Mouse (Mus musculus): ENCODE measurements around the gene Tmc6.
"Not testable (repeated sequence)": the region's sequence is repeated elsewhere in the genome, so short reads cannot be mapped to it uniquely, and the experiment has no call there.

The Tmc6 gene

GRCm38 (mm10) chr11:117810401-117811046, 28.5 kb upstream of the Tmc6 start:
- peak; percentile 78 to 86 for DNase-seq (ENCODE audit: low spot score in 2 of 2)

DNA sequence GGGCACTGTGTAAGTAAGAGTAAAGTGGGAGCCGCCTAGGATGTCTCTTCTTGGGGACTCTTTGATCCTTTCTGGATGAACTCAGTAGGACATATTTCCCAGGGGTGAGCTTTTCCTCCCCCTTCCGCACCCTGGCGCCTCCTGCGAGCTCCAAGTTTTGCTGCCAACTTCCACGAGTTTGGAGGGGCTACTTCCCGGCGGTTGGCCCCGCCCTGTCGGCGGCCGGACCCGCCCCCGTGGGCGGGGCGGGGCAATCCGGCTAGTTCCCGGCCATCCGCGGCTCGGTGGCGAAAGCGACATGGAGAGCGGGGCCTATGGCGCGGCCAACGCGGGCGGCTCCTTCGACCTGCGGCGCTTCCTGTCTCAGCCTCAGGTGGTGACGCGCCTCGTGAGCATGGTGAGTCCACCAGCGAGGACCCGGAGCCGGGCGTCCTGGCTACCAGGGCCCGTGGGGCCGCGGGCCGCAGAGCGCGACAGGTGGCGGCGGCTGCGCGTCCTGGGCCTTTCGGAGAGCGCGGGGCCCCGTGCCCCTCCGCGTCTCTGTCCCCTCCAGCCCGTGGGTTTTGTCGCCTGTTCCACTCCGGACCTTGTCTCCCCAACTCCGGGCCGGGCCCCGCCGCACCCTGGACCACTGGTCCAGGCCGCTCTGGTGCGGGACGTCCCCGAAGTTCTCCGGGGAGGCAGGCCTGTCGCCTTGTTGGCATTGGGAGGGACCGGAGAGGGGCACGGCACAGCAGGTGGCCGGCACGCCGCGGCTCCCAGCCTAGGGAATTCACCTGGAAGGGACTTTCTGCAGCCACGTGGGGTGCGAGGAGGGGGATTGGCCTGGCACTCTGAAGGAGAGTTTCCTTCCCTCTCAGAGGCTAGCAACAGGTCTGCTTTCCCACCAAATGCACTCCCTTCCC, 27.7 kb upstream of the Tmc6 start, which contains the start of the genes Gm20708 and Syngr2:
TSS of gene Gm20708 (plus strand) at position 262 of the 905 bp plus-strand sequence.
TSS of gene Syngr2 (plus strand) at position 262 of the 905 bp plus-strand sequence.
- DNase-seq (ENCODE audit: low spot score in 2 of 2), result peak; percentile 66 to 72

- DNase-seq (ENCODE audit: low spot score in 2 of 2), result no peak
Measured at GRCm38 (mm10) chr11:117806781-117807180, 24.8 kb upstream of the Tmc6 start.

GRCm38 (mm10) chr11:117803166-117803688, 21.2 kb upstream of the Tmc6 start:
- DNase-seq (ENCODE audit: low spot score in 2 of 2), result no peak

DNA sequence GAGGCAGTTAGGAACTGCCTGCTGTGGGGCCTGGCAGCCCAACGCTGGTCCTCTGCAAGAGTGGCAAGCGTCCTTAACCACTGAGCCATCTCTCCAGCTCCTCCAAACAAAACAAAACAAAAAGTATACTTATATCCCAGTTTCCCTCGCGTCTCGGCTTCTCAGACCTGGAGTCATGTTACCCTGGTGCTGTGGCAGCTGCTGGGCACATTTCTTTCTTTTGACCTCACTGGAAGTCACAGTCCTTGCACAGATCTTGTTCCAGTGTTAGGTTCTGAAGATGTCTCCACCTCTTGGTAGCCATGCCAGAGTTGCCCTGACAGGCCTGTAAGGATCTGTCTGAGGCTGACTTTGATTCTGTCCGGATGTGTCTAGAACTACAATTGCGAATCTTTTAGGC, 19.7 kb upstream of the Tmc6 start:
- DNase-seq (ENCODE audit: low spot score in 2 of 2), result no peak

DNA sequence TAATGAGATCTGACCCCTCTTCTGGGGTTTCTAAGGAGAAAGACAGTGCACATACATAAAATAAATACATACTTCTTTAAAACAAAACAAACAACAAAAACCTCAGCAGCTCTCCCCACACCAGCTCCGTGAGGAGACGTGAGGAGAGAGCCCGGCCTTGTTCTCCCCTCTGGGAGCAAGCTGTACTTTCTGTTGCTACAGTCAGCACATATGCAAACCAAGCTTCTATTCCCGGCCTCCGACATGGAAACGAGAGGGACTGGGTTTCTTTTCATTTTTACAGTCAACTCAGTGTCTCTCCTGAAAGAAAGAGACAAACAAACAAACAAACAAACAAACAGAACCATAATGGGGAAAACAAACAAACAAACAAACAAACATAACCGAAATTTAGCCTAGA, 18.0 kb upstream of the Tmc6 start:
- DNase-seq (ENCODE audit: low spot score in 2 of 2), result no peak

- DNase-seq (ENCODE audit: low spot score in 2 of 2), result no peak
Measured at GRCm38 (mm10) chr11:117799174-117799573, 17.2 kb upstream of the Tmc6 start.

DNA sequence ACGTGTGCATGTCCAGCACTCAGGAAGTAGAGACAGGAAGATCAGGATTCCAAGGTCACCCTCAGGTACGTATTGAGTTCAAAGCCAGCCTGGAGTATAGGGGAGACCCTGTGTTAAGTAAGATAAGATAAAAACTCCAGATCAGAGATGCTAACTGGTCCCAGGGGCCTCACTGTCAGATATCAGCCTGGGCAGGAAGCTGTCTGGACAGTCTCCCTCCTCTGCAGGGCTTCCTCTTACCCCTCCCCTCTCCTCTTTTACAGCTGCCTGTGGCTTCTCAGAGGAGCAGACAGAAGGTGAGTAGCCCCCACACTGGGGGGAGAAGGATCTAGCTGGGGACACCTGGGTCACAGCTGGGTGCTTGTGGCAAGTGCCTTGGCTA, 16.2 kb upstream of the Tmc6 start:
- no peak for DNase-seq (ENCODE audit: low spot score in 2 of 2)

DNA sequence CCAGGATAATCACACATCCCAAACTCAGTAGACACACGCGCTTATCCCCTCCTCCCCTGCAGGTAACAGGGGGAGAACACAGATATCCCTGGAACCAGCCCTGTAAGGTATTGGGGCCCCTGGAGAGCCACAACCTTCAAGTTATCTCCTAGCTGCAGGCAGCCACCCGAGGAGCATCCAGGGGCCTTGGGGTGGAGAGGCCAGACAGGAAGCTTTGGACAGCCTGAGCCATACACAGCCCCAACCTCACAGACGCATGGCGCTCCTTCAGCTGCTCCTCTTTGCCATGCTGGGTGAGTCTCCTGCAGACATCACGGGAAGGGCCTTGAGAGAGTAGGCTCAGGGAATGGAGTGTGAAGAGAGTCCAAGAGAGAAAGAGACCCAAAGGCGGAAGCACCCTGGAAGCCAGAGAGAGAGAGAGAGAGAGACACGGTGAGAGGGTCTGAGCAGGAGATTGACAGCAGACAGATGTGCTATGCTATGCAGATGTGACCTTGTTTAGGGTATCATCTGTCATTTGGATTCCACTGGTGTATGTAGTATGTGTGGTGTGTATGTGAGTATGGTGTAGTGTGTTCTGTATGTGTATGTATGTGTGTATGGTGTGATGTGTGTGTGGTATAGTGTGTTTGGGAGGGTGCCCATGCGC, 15.6 kb upstream of the Tmc6 start, which contains the start of gene 6030468B19Rik:
TSS of gene 6030468B19Rik (plus strand) at position 150 of the 649 bp plus-strand sequence.
- no peak for DNase-seq (ENCODE audit: low spot score in 2 of 2)

GRCm38 (mm10) chr11:117796954-117797353, 15.0 kb upstream of the Tmc6 start:
- DNase-seq (ENCODE audit: low spot score in 2 of 2), result no peak

DNA sequence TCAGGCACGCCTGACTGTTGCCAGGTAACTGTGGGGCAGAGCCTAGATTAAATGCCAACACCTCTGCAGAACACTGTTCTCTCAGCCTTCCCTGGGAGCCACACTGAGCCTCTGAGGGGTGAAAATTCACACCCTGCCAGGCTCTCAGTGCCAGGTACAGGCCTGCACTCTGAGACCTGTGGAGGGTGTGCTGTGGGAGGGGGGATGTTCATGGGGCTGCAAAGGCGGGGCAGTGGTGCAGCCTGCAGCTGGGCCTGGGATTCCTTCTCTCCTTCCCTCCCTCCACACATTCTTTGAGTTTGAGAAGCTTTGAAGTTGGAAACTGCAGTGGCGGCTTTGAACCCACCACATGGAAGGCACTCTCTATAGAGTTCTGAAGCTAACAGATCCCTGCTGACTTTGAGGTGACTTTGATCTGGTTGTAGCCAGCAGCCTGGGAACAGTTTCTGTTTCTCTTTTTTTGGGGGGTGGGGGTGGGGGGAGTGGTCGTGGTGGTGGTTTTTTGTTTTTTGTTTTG, 12.1 kb upstream of the Tmc6 start:
- no peak for DNase-seq (ENCODE audit: low spot score in 2 of 2)

DNA sequence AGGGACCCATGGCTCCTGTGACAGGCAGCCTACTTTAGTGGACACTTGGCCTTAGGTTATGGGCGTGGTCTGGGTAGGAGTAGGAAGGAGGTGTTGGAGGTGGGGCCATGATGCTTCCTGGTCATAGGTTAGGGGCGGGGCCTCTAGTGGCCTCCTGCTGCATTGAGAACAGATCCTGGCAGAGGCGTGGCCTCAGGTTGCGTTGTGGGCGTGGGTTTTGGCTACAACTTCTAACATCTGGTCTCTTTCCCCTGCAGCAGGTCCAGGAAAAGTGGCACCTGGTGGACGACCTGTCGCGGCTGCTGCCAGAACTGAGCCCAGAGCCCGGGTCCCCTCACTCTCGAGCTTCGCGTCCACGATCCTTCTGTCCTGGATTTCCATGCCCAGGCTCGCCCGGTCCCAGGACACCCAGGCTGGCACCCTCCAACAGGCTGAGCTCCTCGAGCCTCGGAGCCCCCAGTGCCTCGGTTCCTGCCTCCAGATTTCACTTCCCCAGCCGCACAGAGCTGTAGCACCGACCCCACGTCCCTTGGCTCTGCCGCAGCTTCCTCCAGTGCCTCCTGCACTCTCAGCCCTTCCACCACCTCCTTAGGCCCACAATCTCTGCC, 10.4 kb upstream of the Tmc6 start:
- peak; percentile 62 to 80 for DNase-seq (ENCODE audit: low spot score in 2 of 2)

GRCm38 (mm10) chr11:117791441-117791761, 9.4 kb upstream of the Tmc6 start:
- no peak for DNase-seq (ENCODE audit: low spot score in 2 of 2)

DNA sequence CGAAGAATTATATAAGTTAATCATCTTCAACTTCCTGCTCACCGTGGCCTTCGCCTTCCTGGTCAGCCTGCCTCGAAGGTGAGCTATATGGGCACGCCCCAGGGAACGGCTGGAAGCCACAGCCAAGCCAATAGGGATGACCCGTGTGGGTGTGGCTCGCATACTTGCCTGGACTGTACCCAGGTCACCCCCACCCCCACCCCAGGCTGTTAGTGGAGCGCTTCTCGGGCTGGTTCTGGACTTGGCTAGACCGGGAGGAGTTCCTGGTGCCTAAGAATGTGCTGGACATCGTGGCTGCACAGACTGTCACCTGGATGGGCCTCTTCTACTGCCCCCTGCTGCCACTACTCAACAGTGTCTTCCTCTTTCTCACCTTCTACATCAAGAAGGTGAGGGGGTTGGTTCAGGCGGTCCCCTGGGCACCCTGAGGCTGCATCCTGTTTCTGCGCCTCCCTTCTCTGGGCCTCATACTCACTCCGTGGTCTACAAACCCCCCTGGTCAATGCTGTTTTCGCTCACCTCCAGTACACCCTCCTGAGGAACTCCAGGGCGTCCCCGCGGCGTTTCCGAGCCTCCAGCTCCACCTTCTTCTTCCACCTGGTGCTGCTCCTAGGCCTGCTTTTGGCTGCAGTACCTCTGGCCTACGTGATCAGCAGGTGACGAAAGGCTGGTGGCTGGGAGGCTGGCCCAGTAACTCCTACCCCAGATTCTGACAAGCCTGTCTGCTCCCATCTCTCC, 8.9 kb upstream of the Tmc6 start:
- DNase-seq (ENCODE audit: low spot score in 2 of 2), result peak; percentile 55 to 70

DNA sequence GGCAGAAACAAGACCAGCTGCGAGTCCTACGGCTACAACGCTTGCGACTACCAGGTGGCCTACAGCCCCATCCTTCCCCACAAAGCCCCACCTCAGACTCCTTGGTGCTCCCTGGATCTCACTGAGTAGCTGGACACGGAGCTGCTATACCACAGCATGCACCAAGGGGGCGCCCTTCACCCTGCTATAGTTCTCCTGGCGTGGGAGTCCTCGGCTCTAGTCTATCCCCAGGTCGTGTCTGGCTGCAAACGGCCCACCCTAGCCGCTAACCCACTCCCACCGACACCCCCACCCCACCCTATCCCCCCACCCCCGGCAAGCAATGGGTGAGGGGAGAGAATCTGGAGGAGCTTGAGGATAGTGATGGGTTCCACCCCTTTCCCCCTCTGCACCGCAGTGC, 8.3 kb upstream of the Tmc6 start:
- DNase-seq (ENCODE audit: low spot score in 2 of 2), result peak; percentile 60 to 73

DNA sequence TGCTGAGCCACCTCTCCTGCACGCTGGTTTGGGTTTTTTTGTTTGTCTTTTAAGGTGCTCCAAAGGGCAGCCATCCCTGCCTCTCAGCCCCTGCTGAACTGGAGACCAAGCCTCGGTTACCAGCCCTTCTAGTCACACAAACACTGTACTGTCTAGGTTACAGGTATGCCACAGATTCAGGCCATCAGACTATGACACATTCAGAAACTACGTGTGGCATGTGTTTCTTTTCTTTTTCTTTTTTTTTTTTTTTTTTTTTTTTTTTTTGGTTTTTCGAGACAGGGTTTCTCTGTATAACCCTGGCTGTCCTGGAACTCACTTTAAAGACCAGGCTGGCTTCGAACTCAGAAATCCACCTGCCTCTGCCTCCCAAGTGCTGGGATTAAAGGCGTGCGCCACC, 6.5 kb upstream of the Tmc6 start:
- not testable (repeated sequence) for DNase-seq (ENCODE audit: low spot score in 2 of 2)

DNA sequence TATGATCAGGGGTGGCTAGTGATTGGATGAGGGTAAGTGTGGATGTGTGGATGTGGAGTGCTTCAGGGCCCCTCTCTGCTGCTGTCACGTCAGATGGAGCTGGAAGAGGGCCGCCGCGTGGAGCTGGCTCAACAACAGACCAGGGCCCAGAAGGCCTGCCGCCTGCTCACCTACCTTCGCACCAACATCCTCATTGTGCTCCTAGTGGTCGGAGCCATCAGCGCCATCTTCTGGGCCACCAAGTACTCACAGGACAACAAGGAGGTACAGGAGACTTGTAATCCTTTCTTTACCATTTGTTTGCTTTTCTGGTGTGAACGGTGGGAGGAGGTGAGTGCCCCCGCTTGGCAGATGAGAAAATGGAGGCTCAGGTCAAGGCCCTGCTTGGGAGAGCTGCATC, 4.3 kb upstream of the Tmc6 start:
- DNase-seq (ENCODE audit: low spot score in 2 of 2), result peak in 1 of 2 experiments; percentile 55

DNA sequence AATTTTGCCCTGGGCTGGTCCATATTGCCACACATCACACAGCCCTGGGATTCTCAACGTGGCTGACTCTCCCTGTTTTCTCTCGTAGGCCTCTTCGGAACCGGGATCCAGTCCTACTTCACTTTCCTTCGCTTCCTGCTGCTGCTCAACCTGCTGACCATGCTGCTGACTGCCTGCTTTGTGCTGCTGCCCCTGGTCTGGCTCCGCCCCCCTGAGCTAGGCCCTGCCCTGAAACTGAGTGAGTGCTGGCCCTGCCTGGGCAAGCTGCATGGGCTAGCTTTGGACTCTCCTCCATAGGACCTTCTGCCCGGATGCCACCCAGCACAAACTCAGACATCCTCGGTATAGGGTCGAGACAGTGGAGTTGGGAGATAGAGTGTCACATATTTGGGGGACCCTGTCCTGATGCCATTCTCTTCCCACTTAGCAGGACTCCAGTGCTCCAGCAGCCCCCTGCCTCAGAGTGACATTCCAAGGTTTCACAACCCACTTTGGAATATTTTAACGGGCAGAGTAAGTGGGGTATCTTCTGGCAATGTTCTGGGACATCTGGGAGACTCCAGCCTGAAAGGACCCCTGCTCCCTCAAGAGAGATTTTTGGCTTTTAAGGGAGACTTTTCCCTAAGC, 1.8 kb upstream of the Tmc6 start:
- DNase-seq (ENCODE audit: low spot score in 2 of 2), result peak in 1 of 2 experiments; percentile 34

DNA sequence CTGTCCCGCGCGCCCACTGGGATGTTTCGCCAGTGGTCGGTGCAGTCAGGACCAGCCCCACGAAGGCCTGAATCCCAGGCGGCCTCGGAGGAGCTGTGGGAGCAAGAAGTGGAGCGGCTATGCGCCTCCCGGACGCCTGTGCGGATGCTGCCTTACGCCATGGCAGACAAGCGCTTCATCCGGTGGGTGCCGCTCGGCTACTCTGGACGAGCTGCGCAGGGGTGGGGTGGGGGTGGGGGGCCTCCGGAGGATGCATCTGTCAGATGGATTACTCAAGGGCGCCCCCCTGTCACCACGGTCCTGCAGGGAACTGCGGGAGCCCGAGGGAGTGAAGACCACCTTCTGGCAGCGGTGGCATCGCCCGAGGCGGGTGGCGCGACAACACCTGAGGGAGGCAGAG, 1.1 kb upstream of the Tmc6 start:
- peak in 1 of 2 experiments; percentile 31 for DNase-seq (ENCODE audit: low spot score in 2 of 2)

DNA sequence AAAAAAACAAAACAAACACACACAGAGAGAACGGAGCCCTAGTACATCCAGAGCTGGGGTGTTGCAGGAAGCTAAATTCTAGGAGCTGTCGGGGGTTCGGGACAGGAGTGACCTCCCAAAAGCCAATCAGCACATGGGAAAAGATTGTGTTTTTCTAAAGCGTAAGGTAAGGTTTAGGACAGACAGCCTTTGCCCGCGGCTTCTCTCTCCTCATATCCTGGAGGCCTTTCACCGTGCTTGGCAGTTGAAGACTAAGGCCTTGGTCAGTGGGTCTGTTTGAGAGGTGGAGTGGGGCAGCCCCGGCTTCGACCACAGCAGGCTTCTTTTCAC, 672 bp upstream of the Tmc6 start:
- DNase-seq (ENCODE audit: low spot score in 2 of 2), result no peak

Measured in urinary bladder, adult 18-20 months (tissue).